Mouse (Mus musculus): ENCODE data around the gene Spats1. TPM values are rescaled to one million over a fixed set of nuclear protein-coding genes. Genes with fewer than 3 reads are reported as not detected.

The Spats1 gene
- total RNA-seq, 2 experiments from 2014 or later, result not detected

Other genes with a start within 250 kb of the Spats1 start
- 58.1 and 60.7 TPM in 2 replicates for gene Cdc5l, start 41.7 kb downstream of the Spats1 start, total RNA-seq (2015)
- gene Cdc5l, start 41.7 kb downstream of the Spats1 start, total RNA-seq (2017), result 106 and 112 TPM in 2 replicates
- gene Aars2, start 31.4 kb upstream of the Spats1 start, total RNA-seq (2015), result 2.3 and 4.0 TPM in 2 replicates
- gene Aars2, start 31.4 kb upstream of the Spats1 start, total RNA-seq (2017), result 4.6 and 5.2 TPM in 2 replicates
- not detected in 2 replicates for gene Tcte1, start 48.0 kb upstream of the Spats1 start, total RNA-seq (2015)
- not detected in 2 replicates for gene Tcte1, start 48.0 kb upstream of the Spats1 start, total RNA-seq (2017)
- gene Tmem151b, start 74.3 kb upstream of the Spats1 start, total RNA-seq (2015), result not detected in 2 replicates
- gene Tmem151b, start 74.3 kb upstream of the Spats1 start, total RNA-seq (2017), result not detected in 2 replicates
- gene Nfkbie, start 80.3 kb upstream of the Spats1 start, total RNA-seq (2015), result 10.4 and 11.1 TPM in 2 replicates
- gene Nfkbie, start 80.3 kb upstream of the Spats1 start, total RNA-seq (2017), result 13.4 and 14.0 TPM in 2 replicates
- 33.7 and 44.9 TPM in 2 replicates for gene Slc35b2, start 88.5 kb upstream of the Spats1 start, total RNA-seq (2015)
- 48.2 and 52.2 TPM in 2 replicates for gene Slc35b2, start 88.5 kb upstream of the Spats1 start, total RNA-seq (2017)
- 448 and 487 TPM in 2 replicates for gene Hsp90ab1, start 97.9 kb upstream of the Spats1 start, total RNA-seq (2015)
- 829 and 973 TPM in 2 replicates for gene Hsp90ab1, start 97.9 kb upstream of the Spats1 start, total RNA-seq (2017)
- gene Slc29a1, start 124.2 kb upstream of the Spats1 start, total RNA-seq (2015), result 23.8 and 31.2 TPM in 2 replicates
- 22.9 and 32.6 TPM in 2 replicates for gene Slc29a1, start 124.2 kb upstream of the Spats1 start, total RNA-seq (2017)
- not detected in 2 replicates for gene Mymx, start 126.7 kb upstream of the Spats1 start, total RNA-seq (2015)
- gene Mymx, start 126.7 kb upstream of the Spats1 start, total RNA-seq (2017), result not detected in 2 replicates
- gene Capn11, start 183.9 kb upstream of the Spats1 start, total RNA-seq (2015), result 0.67 TPM in 1 of 2 replicates, not detected in the other
- gene Capn11, start 183.9 kb upstream of the Spats1 start, total RNA-seq (2017), result not detected in 2 replicates
- gene Mrpl14, start 210.9 kb upstream of the Spats1 start, total RNA-seq (2015), result 30.3 and 34.7 TPM in 2 replicates
- gene Mrpl14, start 210.9 kb upstream of the Spats1 start, total RNA-seq (2017), result 12.7 and 14.7 TPM in 2 replicates
- gene Tmem63b, start 211.5 kb upstream of the Spats1 start, total RNA-seq (2015), result 3.3 and 5.3 TPM in 2 replicates
- gene Tmem63b, start 211.5 kb upstream of the Spats1 start, total RNA-seq (2017), result 3.6 and 5.3 TPM in 2 replicates